Comparison of ENCODE assay signal across 8 mouse cellular contexts in genomic region chr2:38286733-38287551, GRCm38 (mm10). TPM values are rescaled to one million over a fixed set of nuclear protein-coding genes. Genes with fewer than 3 reads are reported as not detected.
DNase-seq lines count a peak whose midpoint lies in the region; ATAC-seq and TF ChIP-seq lines count a peak whose summit lies in the region.

Gene Dennd1a, minus strand, starts transcription at chr2:38287390.

- H3K9ac ChIP-seq in forebrain, embryonic 13.5 days, result peak within 1 kb of the TSS; percentile 89
- peak within 1 kb of the TSS; percentile 90 for H3K9ac ChIP-seq in liver, postnatal 0 days (replicated peaks)
- H3K9ac ChIP-seq in neural tube, embryonic 14.5 days (replicated peaks; ENCODE audit: low read depth, low read length), result peak within 1 kb of the TSS; percentile 84

- H3K27me3 ChIP-seq in E14TG2a.4 (ENCODE audit: insufficient read depth, low read length), result no peaks in the 10 kb centered on the region
- no peaks in the 10 kb centered on the region for H3K27me3 ChIP-seq in forebrain, embryonic 13.5 days
- no peaks in the 10 kb centered on the region for H3K27me3 ChIP-seq in liver, postnatal 0 days (ENCODE audit: insufficient read depth, low read length)
- H3K27me3 ChIP-seq in neural tube, embryonic 14.5 days (ENCODE audit: control insufficient read depth, insufficient read depth, low read length), result no peaks in the 10 kb centered on the region

- H3K4me1 ChIP-seq in E14TG2a.4 (replicated peaks; ENCODE audit: low read depth, low read length), result peaks cover 27% of the 10 kb centered on the region
- peaks cover 26% of the 10 kb centered on the region for H3K4me1 ChIP-seq in forebrain, embryonic 13.5 days
- peaks cover 23% of the 10 kb centered on the region for H3K4me1 ChIP-seq in liver, postnatal 0 days (ENCODE audit: insufficient read depth)
- no peaks in the 10 kb centered on the region for H3K4me1 ChIP-seq in neural tube, embryonic 14.5 days (ENCODE audit: control insufficient read depth, insufficient read depth, low read length)

- peak; percentile 71 for DNase-seq in c-Kit-positive CD71-positive TER-119-positive erythroid progenitor cells, embryonic 14.5 days (ENCODE audit: low spot score)
- DNase-seq in heart, postnatal 10 days, result peak; percentile 90 to 92
- peak; percentile 47 for DNase-seq in large intestine, adult 2 months (ENCODE audit: low read depth, low spot score)
- peak; percentile 90 for DNase-seq in liver, postnatal 0 days
- DNase-seq in testis, postnatal 10 days (ENCODE audit: low spot score), result peak; percentile 91

- no peak for TF ChIP-seq CTCF in E14TG2a.4 (conservative IDR thresholded peaks at IDR 0.05; ENCODE audit: low read length)
- TF ChIP-seq CTCF in liver, postnatal 0 days (IDR thresholded peaks at IDR 0.05; ENCODE audit: low read depth), result 0 out of 2 replicates have a peak, but pooled peaks have one; percentile 3

- H3K27ac ChIP-seq in forebrain, embryonic 13.5 days, result peak within 1 kb of the TSS; percentile 91
- peak within 1 kb of the TSS; percentile 93 for H3K27ac ChIP-seq in liver, postnatal 0 days (ENCODE audit: low read depth)
- H3K27ac ChIP-seq in neural tube, embryonic 14.5 days (ENCODE audit: low read depth, low read length), result peak within 1 kb of the TSS; percentile 89

- H3K9me3 ChIP-seq in E14TG2a.4 (ENCODE audit: low read length), result no peaks in the 10 kb centered on the region
- H3K9me3 ChIP-seq in forebrain, embryonic 13.5 days (replicated peaks), result no peaks in the 10 kb centered on the region
- no peaks in the 10 kb centered on the region for H3K9me3 ChIP-seq in liver, postnatal 0 days (ENCODE audit: low read length)
- H3K9me3 ChIP-seq in neural tube, embryonic 14.5 days (ENCODE audit: control insufficient read depth, low read length), result no peaks in the 10 kb centered on the region

- H3K4me2 ChIP-seq in forebrain, embryonic 13.5 days, result peak within 1 kb of the TSS; percentile 80
- peak within 1 kb of the TSS; percentile 92 for H3K4me2 ChIP-seq in liver, postnatal 0 days (ENCODE audit: low read depth, low read length)
- H3K4me2 ChIP-seq in neural tube, embryonic 14.5 days (ENCODE audit: low read depth, low read length), result peak within 1 kb of the TSS; percentile 76

- WGBS in forebrain, embryonic 13.5 days, result under 1% methylated on average over 65 of the region's 81 CpGs
- under 1% methylated on average over 80 of the region's 81 CpGs for WGBS in large intestine, adult 2 months
- WGBS in liver, postnatal 0 days (ENCODE audit: insufficient replicate concordance), result 2% methylated on average over 72 of the region's 81 CpGs
- WGBS in neural tube, embryonic 14.5 days, result under 1% methylated on average over 77 of the region's 81 CpGs

- intact Hi-C loops in heart, postnatal 10 days (cut with DNase I), result no loop called here

- ATAC-seq in forebrain, embryonic 13.5 days, result peak; percentile 96
- ATAC-seq in liver, postnatal 0 days, result peak; percentile 94
- ATAC-seq in neural tube, embryonic 14.5 days (ENCODE audit: low read depth), result peak; percentile 95

- no peak for TF ChIP-seq EP300 in liver, postnatal 0 days (IDR thresholded peaks at IDR 0.05; ENCODE audit: low read depth)

- H3K4me3 ChIP-seq in E14TG2a.4 (replicated peaks; ENCODE audit: low read length), result peak within 1 kb of the TSS; percentile 93
- H3K4me3 ChIP-seq in forebrain, embryonic 13.5 days, result peak within 1 kb of the TSS; percentile 85
- peak within 1 kb of the TSS; percentile 81 for H3K4me3 ChIP-seq in liver, postnatal 0 days (ENCODE audit: low read depth, low read length)
- peak within 1 kb of the TSS; percentile 87 for H3K4me3 ChIP-seq in neural tube, embryonic 14.5 days (ENCODE audit: low read depth, low read length)

- H3K36me3 ChIP-seq in E14TG2a.4 (ENCODE audit: insufficient read depth, low read length), result no peaks in the 10 kb centered on the region
- no peaks in the 10 kb centered on the region for H3K36me3 ChIP-seq in forebrain, embryonic 13.5 days (ENCODE audit: poor library complexity, severe bottlenecking)
- no peaks in the 10 kb centered on the region for H3K36me3 ChIP-seq in liver, postnatal 0 days (replicated peaks; ENCODE audit: insufficient read depth, low read length)
- H3K36me3 ChIP-seq in neural tube, embryonic 14.5 days (ENCODE audit: control insufficient read depth, insufficient read depth, low read length), result no peaks in the 10 kb centered on the region

RNA-seq across cellular contexts. Expression of gene Dennd1a, which starts in this region (rescaled TPM):
- polyA plus RNA-seq in forebrain, embryonic 13.5 days (2015; fragmentation: Nextera tagmentation; extraction: Ambion mirVana), result 17.7 and 19.9 TPM in 2 replicates
- total RNA-seq in heart, postnatal 10 days (2021), result 10 to 100 TPM; 27.3 to 29.0 TPM
- 5.8 and 7.2 TPM in 2 replicates for polyA plus RNA-seq in large intestine, adult 2 months (2012; rRNA removed)
- polyA plus RNA-seq in liver, postnatal 0 days (2015; fragmentation: Nextera tagmentation; extraction: Ambion mirVana), result 3.6 and 3.8 TPM in 2 replicates
- 11.9 and 17.8 TPM in 2 replicates for polyA plus RNA-seq in neural tube, embryonic 14.5 days (2014; fragmentation: Nextera tagmentation; extraction: Ambion mirVana)

Comparison
In these comparisons a context has a peak if more than half of its experiments do, and no peak if none do; other contexts are left out.
1. Peak in every context shown above with its lines: DNase-seq, ATAC-seq, H3K4me3 ChIP-seq and H3K27ac ChIP-seq.